Mouse (Mus musculus): ENCODE results near the gene Tuba4a. TPM values are rescaled to one million over a fixed set of nuclear protein-coding genes. Genes with fewer than 3 reads are reported as not detected.

The Tuba4a gene
- polyA plus RNA-seq, 1 experiment from 2014 or later, result 14.9 TPM

DNA sequence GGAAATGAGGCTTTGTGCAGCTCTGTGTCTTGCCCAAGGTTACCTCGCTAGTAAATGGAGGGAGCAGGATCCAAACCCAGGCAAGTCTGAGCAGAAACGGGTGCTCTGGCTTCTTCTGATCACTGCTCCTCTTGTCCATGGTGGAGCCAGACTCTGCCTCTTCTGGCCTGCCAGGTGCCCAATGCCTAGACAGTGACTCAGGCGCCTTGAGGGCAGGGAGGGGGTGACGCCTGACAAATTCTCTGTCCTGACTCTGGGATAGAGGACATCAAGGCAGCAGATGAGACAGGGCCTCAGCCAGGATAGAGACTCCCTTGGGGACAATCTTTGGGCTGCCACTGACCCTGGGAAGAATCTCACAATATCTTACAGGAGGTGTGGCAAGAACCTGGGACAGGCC lies 11.6 kb upstream of the Tuba4a start:
- Histone ChIP-seq H3K27me3 (0 out of 2 replicates have a peak, but pooled peaks cover 5% of the 10 kb centered on the region), H3K36me3 (no peaks in the 10 kb centered on the region), H3K4me1 (peaks cover 17% of the 10 kb centered on the region), H3K4me2 (replicated peaks) (no peak overlapping the region), H3K4me3 (no peak overlapping the region), H3K27ac (replicated peaks) (no peak overlapping the region), H3K9me3 (no peaks in the 10 kb centered on the region), H3K9ac (replicated peaks) (no peak overlapping the region)
- ATAC-seq (replicated peaks), result no peak
- 82% methylated on average over 4 of the region's 4 CpGs for WGBS

DNA sequence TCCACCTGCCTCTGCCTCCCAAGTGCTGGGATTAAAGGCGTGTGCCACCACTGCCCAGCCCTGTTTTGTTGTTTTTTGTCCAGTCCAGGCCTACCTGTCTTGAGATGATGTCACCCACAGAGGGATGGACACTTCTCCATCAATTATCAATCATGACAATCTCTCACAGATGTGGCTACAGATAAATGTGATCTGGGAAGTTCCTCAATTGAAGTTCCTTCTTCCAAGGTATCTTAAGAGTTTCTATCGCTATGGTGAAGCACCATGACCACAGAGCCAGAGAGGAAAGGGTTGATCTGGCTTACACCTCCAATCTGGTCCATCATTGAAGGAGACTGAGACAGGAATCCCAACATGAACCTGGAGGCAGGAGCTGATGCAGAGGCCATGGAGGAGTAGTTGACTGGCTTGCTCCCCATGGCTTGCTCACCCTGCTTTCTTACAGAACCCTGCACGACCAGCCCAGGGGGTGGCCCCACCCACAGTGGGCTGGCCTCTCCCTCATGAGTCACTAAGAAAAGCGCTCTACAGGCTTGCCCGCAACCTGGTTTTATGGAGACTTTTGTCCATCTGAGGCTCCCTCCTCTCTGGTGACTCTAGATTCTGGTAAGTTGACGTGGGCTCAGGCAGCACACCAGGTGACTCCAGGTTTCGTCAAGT lies 10.8 kb upstream of the Tuba4a start:
- Histone ChIP-seq H3K4me3 (no peak overlapping the region), H3K27ac (replicated peaks) (no peak overlapping the region), H3K27me3 (0 out of 2 replicates have a peak, but pooled peaks cover 5% of the 10 kb centered on the region), H3K4me2 (replicated peaks) (no peak overlapping the region), H3K9ac (replicated peaks) (no peak overlapping the region), H3K4me1 (peaks cover 10% of the 10 kb centered on the region), H3K9me3 (no peaks in the 10 kb centered on the region), H3K36me3 (no peaks in the 10 kb centered on the region)
- ATAC-seq (replicated peaks), result no peak
- WGBS, result 79% methylated on average over 7 of the region's 7 CpGs

DNA sequence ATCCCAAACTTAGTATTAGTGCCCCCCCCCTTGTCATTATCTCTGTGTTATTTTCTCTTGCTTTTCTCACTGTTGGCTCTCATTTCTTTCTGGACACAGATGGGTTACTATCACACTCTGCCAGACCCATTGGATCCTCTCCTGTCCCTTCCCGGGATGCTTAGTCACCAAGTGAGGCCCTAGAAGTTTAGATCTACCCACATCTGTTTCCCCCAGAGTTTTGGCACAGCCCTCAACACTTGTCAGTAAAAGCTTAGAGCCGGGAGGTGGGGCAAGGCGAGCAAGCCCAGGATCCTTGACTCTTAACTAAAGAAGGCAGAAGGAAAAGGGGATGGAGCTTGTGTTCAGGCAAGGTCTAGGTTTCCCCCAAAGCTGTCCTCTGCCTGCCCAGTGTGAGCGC lies 9.5 kb upstream of the Tuba4a start:
- WGBS, result 72% methylated on average over 4 of the region's 4 CpGs
- ATAC-seq (replicated peaks), result no peak

DNA sequence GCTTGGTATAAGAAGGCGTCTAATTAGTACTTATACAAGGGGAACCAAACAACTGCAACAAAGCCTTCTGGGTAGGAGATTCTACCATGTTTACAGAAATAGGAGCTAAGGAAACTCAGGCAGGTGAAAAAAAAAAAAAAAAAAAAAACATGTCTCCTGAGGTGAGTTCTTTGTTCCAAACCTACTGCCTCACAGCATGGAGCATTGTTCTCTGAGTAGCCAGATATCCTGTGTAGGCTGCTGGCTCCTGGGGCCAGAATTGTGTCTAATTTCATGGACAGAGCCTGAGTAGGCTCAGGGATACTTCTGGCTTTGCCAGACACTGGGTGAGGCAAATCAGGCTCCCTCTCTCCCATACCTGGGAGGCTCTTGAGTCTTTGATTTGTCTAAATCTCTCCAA lies 8.0 kb upstream of the Tuba4a start:
- Histone ChIP-seq H3K36me3 (no peaks in the 10 kb centered on the region), H3K4me1 (no peaks in the 10 kb centered on the region), H3K4me3 (no peak overlapping the region), H3K9me3 (no peaks in the 10 kb centered on the region), H3K27ac (replicated peaks) (no peak overlapping the region), H3K27me3 (0 out of 2 replicates have a peak, but pooled peaks cover 5% of the 10 kb centered on the region), H3K9ac (replicated peaks) (no peak overlapping the region), H3K4me2 (replicated peaks) (no peak overlapping the region)
- no peak for ATAC-seq (replicated peaks)
- 74% methylated on average over 1 of the region's 1 CpGs for WGBS

More for the DNA sequence above, 9.5 kb upstream of the Tuba4a start:
- H3K27ac ChIP-seq (replicated peaks), result no peak overlapping the region
- H3K4me1 ChIP-seq, result 0 out of 2 replicates have a peak, but pooled peaks cover 1% of the 10 kb centered on the region
- H3K4me2 ChIP-seq (replicated peaks), result no peak overlapping the region
- H3K9me3 ChIP-seq, result no peaks in the 10 kb centered on the region
- no peak overlapping the region for H3K4me3 ChIP-seq
- H3K36me3 ChIP-seq, result no peaks in the 10 kb centered on the region
- no peak overlapping the region for H3K9ac ChIP-seq (replicated peaks)
- 0 out of 2 replicates have a peak, but pooled peaks cover 5% of the 10 kb centered on the region for H3K27me3 ChIP-seq

DNA sequence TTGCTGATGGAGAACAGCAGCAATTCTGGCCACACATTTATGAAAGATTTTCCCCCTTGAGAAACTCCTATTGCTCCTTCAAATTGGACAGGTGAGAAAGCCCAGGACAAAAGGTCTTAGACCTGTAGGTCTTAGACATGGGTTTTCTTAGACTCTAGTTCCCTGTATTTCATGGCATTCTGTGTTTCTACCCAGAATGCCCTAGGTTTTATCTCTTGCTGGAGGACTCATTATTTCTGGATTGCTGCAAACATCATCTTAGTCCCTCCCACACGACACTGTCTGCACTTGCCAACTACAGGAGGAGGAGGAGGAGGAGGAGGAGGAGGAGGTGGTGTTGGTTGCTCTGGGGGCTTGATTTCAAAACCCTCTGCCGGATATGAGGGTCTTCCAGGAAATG lies 6.5 kb upstream of the Tuba4a start:
- Histone ChIP-seq H3K27ac (replicated peaks) (no peak overlapping the region), H3K9ac (replicated peaks) (no peak overlapping the region), H3K27me3 (peaks cover 8% of the 10 kb centered on the region), H3K4me2 (replicated peaks) (no peak overlapping the region), H3K4me1 (no peaks in the 10 kb centered on the region), H3K36me3 (no peaks in the 10 kb centered on the region), H3K4me3 (no peak overlapping the region), H3K9me3 (no peaks in the 10 kb centered on the region)
- ATAC-seq (replicated peaks), result no peak
- WGBS, result 73% methylated on average over 2 of the region's 2 CpGs

DNA sequence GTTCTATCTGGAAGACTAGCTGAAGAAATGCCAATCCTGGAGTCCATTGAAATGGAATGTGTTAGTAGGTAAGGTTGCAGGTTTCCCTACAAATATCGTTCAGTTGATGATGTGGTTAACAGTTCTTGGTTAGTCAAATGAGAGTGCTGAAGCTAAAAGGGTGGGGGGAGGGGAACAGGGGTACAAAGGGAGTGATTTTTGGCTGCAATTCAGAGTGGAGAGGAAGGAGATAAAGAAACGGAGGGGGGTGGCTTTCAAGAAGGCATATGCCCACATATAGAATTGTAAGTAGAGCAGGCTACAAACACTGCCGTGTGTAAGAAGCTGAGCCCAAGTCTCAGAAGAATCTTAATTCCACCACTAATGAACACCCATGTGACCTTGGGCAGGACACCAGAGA lies 5.8 kb upstream of the Tuba4a start:
- Histone ChIP-seq H3K9ac (replicated peaks) (no peak overlapping the region), H3K4me3 (no peak overlapping the region), H3K9me3 (no peaks in the 10 kb centered on the region), H3K4me1 (no peaks in the 10 kb centered on the region), H3K27ac (replicated peaks) (no peak overlapping the region), H3K4me2 (replicated peaks) (no peak overlapping the region), H3K27me3 (peaks cover 15% of the 10 kb centered on the region), H3K36me3 (no peaks in the 10 kb centered on the region)
- WGBS, result 50% methylated on average over 3 of the region's 3 CpGs
- ATAC-seq (replicated peaks), result no peak

DNA sequence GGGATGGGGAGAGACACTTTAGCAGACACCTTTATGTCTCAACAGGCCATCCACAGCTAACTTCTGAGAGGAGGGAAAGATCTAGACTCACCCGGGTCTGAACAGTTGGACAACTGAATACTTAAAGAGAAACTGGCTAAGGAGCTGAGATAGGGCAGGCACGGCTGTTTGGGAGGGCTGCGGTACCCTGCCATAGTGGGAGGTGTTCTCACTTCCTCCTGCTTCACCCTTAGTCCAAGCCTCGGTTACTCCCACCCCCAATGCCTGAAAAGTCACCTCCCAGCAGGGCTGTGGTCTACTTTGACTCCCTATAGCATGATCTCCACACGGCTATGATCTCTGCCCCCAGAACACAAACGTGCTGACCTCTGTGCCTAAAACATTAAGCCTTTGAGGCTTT lies 3.9 kb upstream of the Tuba4a start:
- H3K27ac ChIP-seq (replicated peaks), result no peak overlapping the region

DNA sequence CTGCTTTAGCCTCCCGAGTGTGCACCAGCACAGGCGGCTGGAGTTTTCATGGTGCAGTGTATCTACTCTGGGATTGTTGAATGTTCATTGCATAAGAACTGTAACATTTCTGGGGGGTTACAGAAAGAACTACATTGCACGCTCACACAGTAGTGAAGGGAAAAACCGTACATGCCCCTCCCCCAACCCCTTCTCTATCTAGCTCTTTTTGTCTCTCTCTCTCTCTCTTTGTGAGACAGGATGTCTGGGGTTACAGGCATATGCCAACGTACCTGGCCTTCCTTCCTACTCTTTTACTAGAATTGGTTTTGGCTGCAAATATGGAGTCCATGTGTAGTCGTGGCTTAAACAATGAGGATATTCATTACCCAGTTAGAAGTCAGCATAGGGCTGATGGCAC lies 3.3 kb upstream of the Tuba4a start:
- Histone ChIP-seq H3K4me3 (no peak overlapping the region), H3K4me2 (replicated peaks) (no peak overlapping the region), H3K36me3 (no peaks in the 10 kb centered on the region), H3K27me3 (peaks cover 35% of the 10 kb centered on the region), H3K27ac (replicated peaks) (no peak overlapping the region), H3K9me3 (no peaks in the 10 kb centered on the region), H3K4me1 (peaks cover 17% of the 10 kb centered on the region), H3K9ac (replicated peaks) (no peak overlapping the region)
- 78% methylated on average over 6 of the region's 6 CpGs for WGBS
- no peak for ATAC-seq (replicated peaks)

More for the DNA sequence above, 3.9 kb upstream of the Tuba4a start:
- ATAC-seq (replicated peaks), result no peak
- Histone ChIP-seq H3K36me3 (no peaks in the 10 kb centered on the region), H3K4me1 (peaks cover 11% of the 10 kb centered on the region), H3K27me3 (peaks cover 30% of the 10 kb centered on the region), H3K9me3 (no peaks in the 10 kb centered on the region), H3K4me2 (replicated peaks) (no peak overlapping the region), H3K4me3 (no peak overlapping the region), H3K9ac (replicated peaks) (no peak overlapping the region)
- 70% methylated on average over 6 of the region's 6 CpGs for WGBS

DNA sequence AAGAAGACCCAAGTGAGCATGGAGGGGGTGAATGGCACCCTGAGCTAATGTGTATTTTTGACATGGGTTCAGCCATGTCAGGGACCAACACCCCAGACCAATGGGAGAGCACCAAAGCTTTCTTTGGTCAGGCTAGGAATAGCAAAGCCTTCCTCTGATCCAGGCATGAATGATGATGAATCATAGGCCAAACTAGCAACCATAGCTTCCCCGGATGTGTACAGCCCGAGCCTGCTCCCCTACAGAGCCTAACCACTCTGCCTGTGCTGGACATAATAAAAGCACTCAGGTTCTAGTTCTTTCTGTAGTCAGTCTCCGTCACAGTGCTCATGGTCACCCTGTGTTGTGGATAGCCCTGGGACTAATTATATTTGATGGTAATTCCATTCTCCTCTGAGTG lies 1.9 kb upstream of the Tuba4a start:
- peaks cover 44% of the 10 kb centered on the region for H3K27me3 ChIP-seq
- H3K36me3 ChIP-seq, result no peaks in the 10 kb centered on the region
- H3K4me3 ChIP-seq, result no peak overlapping the region
- 75% methylated on average over 3 of the region's 3 CpGs for WGBS
- no peak for ATAC-seq (replicated peaks)
- H3K9ac ChIP-seq (replicated peaks), result no peak overlapping the region
- H3K4me1 ChIP-seq, result peaks cover 20% of the 10 kb centered on the region
- no peak overlapping the region for H3K27ac ChIP-seq (replicated peaks)
- H3K9me3 ChIP-seq, result no peaks in the 10 kb centered on the region
- H3K4me2 ChIP-seq (replicated peaks), result no peak overlapping the region

DNA sequence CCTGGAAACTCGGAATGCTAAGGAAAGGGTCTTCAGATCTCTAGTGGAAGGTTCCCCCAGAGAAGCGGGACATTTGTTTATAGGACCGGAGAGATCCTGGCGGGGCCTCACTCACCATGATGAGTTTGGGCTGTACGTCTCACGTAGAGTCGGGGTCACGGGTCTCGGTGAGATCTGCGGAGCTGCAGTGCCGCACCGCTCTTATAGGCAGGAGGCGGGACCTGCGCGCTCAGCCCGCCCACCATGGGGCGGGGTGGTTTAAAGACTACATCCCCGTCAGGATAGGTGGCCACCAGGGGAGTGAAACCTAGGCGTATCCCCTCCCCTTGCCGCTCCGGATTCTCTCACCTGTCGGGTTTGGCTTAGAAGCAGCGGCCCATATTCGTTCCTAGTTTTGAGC lies 587 bp downstream of the Tuba4a start:
- WGBS, result under 1% methylated on average over 24 of the region's 24 CpGs
- peak; percentile 87 for ATAC-seq (replicated peaks)
- no peak overlapping the region for H3K27ac ChIP-seq (replicated peaks)
- H3K9ac ChIP-seq (replicated peaks), result peak overlapping the region; percentile 45
- peak overlapping the region; percentile 77 for H3K4me2 ChIP-seq (replicated peaks)
- peaks cover 14% of the 10 kb centered on the region for H3K36me3 ChIP-seq
- H3K9me3 ChIP-seq, result no peaks in the 10 kb centered on the region
- H3K4me3 ChIP-seq, result peak overlapping the region; percentile 51
- H3K27me3 ChIP-seq, result peaks cover 48% of the 10 kb centered on the region
- H3K4me1 ChIP-seq, result peaks cover 20% of the 10 kb centered on the region

DNA sequence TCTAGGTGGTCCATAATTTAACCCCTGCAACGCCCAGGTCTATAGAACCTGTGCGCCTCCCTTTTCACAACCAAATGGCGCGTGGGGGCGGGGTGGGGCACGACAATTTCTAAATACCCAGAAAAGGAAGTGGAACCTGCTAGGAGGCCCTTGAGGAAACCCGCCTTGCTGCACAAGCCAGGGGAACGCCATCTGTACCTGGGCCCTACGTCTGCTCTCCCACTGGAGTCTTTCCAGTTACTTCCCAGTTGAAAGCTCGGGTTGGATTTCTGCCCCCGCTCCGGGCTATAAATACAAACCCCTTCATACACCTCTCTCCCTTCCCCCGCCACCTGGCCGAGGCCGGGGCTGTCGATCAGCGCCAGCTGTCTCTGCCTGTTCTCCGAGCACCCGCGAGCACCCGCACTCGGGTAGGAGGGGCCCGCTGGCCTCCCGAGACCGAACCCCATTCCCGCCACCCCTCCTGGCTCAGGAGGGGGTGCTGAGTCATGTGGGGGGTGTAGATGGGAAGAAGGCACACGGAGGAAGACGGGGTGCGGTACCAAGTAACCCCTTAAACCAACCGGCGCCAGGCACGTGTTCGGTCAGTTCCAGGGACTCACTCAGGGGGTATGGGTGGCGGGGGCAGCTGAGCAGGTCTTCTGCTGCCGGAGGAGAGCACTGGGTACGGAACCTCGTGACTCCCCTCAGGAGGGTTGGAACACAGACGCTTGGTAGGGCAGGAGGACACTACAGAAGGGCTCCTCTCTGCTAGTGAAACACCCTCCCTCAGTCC lies 1.3 kb downstream of the Tuba4a start:
- ATAC-seq (replicated peaks), result peak; percentile 47
- Histone ChIP-seq H3K27ac (replicated peaks) (peak overlapping the region; percentile 62), H3K4me1 (peaks cover 20% of the 10 kb centered on the region), H3K9ac (replicated peaks) (peak overlapping the region; percentile 45), H3K4me3 (peak overlapping the region; percentile 51), H3K9me3 (no peaks in the 10 kb centered on the region), H3K27me3 (peaks cover 48% of the 10 kb centered on the region), H3K4me2 (replicated peaks) (peak overlapping the region; percentile 77), H3K36me3 (peaks cover 20% of the 10 kb centered on the region)
- 2% methylated on average over 38 of the region's 38 CpGs for WGBS

DNA sequence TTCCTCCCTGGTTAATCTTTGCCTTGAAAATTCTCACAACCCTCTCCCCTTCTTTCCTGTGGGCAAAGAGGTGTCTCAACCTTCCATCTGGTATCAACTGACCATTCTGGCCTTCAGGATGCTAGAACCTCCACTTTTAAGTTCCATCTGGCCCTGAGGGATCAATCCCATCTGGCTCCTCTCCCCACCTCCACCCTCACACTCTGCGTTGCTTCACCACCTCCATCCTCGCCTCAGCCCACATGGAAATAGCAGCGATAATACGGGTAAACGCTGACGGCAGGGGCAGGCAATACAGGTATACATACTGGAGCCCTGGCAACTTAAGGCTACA lies 1.8 kb downstream of the Tuba4a start:
- Histone ChIP-seq H3K4me2 (replicated peaks) (peak overlapping the region; percentile 77), H3K9me3 (no peaks in the 10 kb centered on the region), H3K9ac (replicated peaks) (no peak overlapping the region), H3K4me1 (peaks cover 21% of the 10 kb centered on the region), H3K27me3 (peaks cover 48% of the 10 kb centered on the region), H3K36me3 (peaks cover 25% of the 10 kb centered on the region), H3K27ac (replicated peaks) (peak overlapping the region; percentile 62), H3K4me3 (peak overlapping the region; percentile 51)
- 3% methylated on average over 6 of the region's 6 CpGs for WGBS
- no peak for ATAC-seq (replicated peaks)

Data from forebrain, embryonic 15.5 days (tissue).